Mouse (Mus musculus) right cerebral cortex, postnatal 25 days (tissue): ENCODE measurements around the gene Pdk2.

Experiments
- DNase-seq: peaks from one replicate; pipeline ENCODE4 v3.0.0; 2022

The Pdk2 gene

GRCm38 (mm10) chr11:94986435-94986834 lies 54.7 kb downstream of the Pdk2 start:
- no peak for DNase-seq

- DNase-seq, result no peak
Measured at GRCm38 (mm10) chr11:94985822-94986221, 55.3 kb downstream of the Pdk2 start.

- no peak for DNase-seq
Measured at GRCm38 (mm10) chr11:94985140-94985539, 56.0 kb downstream of the Pdk2 start.

- DNase-seq, result no peak
Measured at GRCm38 (mm10) chr11:94979462-94980179, 61.5 kb downstream of the Pdk2 start.

GRCm38 (mm10) chr11:94978947-94979346 lies 62.2 kb downstream of the Pdk2 start:
- peak; percentile 97 for DNase-seq

GRCm38 (mm10) chr11:94978178-94978915 lies 62.8 kb downstream of the Pdk2 start:
- DNase-seq, result no peak
